Mouse (Mus musculus) mouse trophoblast stem cell (cell line): ENCODE data around the gene Gpr155.

Experiments
- in situ Hi-C, 2 experiments: fragments of 300-500 bp; cut with MseI, MboI; formaldehyde crosslinking; loops; 2 replicates in 1 of 2; 3 replicates in 1 of 2; pipeline ENCODE4 v1.15.1; 2025

Gpr155 gene

GRCm38 (mm10) chr2:73319218-73319617 is 67.2 kb downstream of the Gpr155 start:
- in situ Hi-C loops: no loop called here

DNA sequence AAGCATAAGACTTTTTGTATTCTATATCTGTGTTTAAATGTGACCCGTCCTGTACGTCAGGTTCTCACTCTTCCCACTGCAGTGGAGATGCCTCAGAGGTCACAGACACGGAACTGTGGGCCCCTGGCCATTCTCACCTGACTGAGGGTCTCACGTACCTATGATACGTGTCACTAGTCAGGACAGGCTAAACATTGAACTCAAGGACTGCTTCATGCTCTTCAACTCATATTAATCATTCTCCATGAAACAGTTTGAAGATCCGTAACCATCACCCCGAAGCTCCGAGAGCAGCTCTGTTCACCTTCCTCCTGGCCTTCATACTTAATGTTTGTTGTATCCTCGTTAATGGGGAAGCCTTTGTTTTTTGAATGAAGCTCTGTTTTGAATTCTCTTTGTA is 68.9 kb downstream of the Gpr155 start:
- in situ Hi-C loops: no loop called here

DNA sequence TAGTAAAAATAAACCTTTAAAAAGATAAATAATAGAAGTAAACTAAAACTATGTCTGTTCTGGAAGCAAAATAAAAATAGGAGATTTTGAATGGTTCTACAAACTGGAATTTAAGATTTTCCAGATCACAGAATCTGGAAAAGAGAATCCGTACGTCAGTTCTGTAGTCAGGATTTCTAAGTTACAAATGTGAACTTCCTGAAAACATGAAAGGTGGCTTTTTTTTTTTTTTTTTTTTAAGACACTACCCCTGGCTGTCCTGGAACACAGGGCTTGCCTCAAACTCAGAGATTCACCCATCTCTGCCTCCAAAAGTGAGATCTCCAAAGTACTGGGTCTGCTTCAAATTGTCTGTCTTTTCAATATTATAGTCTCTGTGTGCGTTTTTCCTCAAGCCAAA is 72.1 kb downstream of the Gpr155 start:
- in situ Hi-C loops: no loop called here

DNA sequence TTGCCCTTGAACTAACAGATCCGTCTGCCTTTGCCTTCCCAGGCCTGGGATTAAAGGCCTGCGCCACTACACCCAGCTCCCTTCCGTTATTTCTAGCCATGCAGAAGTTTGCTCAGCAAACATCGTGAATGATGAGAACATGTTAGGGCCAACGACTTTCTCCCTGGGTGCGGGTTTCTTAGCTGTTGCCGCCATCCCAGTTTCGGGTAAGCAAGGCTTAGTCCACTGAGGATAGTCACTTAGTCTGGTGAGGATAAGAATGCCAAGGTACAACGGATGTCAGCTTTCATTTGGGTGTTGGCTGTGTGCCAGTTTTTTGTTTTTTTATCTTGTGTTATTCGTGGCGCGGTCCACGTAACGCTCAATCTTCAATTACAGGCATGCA is 73.3 kb downstream of the Gpr155 start:
- in situ Hi-C loops: no loop called here

DNA sequence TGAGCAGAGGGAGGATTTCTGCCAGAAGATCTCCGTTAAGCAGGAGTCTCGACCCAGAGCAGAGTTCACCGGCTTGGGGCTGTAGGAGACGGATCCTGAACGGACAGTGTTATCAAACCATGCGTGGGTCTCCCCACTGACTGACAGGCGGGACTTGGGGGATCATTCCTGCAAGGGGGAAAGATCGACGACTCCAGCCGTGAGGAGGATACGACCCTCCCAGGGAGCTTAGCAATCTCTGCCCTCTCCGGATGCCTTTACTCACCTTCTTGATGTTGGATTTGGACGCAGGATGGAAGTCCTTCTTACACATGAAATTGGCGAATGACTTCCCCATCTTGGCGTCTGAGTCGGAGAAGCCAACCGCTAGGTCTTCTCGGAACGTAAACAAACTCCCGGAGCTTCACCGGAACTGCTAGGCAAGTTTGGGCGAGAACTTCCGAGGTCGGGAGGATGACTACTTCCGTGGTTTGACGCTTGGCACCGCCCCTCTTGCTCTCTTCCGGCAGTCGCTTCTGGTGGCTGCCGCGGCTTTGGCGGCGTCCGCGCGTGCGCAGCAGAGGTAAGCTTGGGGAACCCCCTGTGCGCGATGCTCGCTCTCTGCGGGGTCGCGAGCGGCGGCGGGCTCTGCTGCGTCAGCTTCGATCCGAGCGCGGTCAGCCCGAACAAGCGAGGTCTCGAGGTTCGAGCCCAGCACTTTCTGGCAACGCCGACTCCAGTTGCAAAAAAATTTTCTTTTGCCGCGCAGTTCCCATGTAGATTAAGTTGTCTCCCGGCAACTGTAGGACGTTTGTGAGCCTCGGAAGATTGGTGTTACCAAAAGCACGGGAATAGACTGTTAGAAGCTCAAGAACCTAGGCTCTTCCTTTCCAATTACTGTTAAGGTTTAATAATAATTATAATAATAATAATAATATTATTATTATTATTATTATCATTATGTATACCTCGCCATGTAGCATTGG is 73.9 kb downstream of the Gpr155 start, which contains the start of the genes Scrn3 and Cir1:
Gene Scrn3, plus strand, starts transcription at position 450 of the 965 bp plus-strand sequence.
Gene Cir1, minus strand, starts transcription at position 550 of the 965 bp plus-strand sequence.
- in situ Hi-C loops: no loop called here

GRCm38 (mm10) chr2:73306006-73306405 is 80.4 kb downstream of the Gpr155 start:
- in situ Hi-C loops: no loop called here

GRCm38 (mm10) chr2:73304506-73304905 is 81.9 kb downstream of the Gpr155 start:
- in situ Hi-C loops: no loop called here

- in situ Hi-C loops: no loop called here
Observed at GRCm38 (mm10) chr2:73302722-73303121, 83.7 kb downstream of the Gpr155 start.

GRCm38 (mm10) chr2:73301979-73302378 is 84.4 kb downstream of the Gpr155 start:
- in situ Hi-C loops: no loop called here

GRCm38 (mm10) chr2:73298841-73299240 is 87.5 kb downstream of the Gpr155 start:
- in situ Hi-C loops: loop anchor here in 1 of 2 experiments (25.0 kb wide), 1 partner anchor 337 kb away; no protein-coding TSS in a partner anchor

DNA sequence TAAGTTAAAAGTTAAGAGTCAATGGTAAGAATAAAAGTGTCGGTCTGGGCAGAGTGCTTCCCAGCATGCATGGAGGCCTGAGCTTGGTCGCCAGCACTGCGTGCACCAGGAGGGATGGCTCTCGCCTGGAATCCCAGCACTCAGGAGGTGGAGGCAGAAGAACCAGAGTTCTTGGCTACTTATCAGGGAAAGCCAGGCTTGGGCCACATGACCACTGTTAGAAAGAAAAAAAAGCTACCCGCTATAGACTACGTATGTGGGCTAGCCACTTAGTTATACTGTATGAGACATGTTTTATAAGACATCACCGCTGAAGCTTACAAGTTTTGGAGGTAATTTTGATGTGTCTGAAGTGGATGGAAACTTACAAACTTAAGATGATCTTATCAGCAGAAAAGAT is 88.2 kb downstream of the Gpr155 start:
- in situ Hi-C loops: loop anchor here in 1 of 2 experiments (25.0 kb wide), 1 partner anchor 336 kb away; no protein-coding TSS in a partner anchor

GRCm38 (mm10) chr2:73295023-73295422 is 91.3 kb downstream of the Gpr155 start:
- in situ Hi-C loops: loop anchor here in 1 of 2 experiments (25.0 kb wide), 1 partner anchor 333 kb away; no protein-coding TSS in a partner anchor
